Mouse (Mus musculus): ENCODE measurements around the gene Prickle2.

Gene Prickle2

DNA sequence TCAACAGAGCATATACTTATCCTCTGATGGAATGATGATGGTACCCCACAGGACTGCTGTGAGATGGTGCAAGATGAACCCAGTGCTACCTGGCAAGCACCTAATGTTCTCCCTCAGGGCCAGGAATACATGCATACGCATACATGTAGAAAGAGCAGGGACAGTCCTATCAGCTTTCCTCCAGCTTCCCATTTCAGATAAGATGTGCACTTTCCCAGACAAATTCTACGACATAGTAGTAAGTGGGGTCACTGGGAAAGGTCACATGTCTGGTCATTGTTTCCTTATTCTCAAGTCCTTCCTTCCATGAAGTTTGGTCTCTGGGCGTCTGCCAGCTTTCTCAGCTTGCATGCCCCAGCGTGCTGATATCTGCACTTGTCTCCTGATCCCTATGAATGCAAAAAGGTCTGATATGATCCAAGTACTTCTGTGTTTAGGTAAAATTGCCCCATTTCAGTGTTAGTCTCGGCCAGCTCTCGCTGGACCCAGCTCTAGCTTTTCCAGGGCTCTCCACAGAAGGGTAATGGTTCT, 187.5 kb downstream of the Prickle2 start:
- DNase-seq (ENCODE audit: low spot score): no peak

DNA sequence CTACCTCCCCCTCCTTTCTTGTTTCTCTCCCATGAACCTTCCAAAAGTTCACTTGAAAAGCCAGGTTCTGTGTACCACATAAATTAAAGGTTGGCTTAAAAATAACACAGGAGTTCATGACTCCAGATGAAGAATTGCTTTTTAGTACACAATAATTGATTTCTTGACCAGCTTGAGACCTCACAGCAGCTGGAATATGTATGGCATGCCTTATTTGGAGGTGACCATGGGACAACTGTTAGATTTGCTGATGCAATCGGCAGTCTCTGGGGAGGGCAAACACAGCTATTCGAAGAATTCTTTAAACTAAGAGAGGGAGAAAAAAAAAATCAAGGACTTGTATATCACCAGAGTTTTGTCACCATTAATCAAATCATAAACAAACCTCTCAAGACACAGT, 189.0 kb downstream of the Prickle2 start:
- no peak for DNase-seq (ENCODE audit: low spot score)

- DNase-seq (ENCODE audit: low spot score): no peak
Measured at GRCm38 (mm10) chr6:92512001-92512400, 194.0 kb downstream of the Prickle2 start.

GRCm38 (mm10) chr6:92509712-92510111, 196.2 kb downstream of the Prickle2 start:
- DNase-seq (ENCODE audit: low spot score): no peak

GRCm38 (mm10) chr6:92506276-92506675, 199.7 kb downstream of the Prickle2 start:
- no peak for DNase-seq (ENCODE audit: low spot score)

- no peak for DNase-seq (ENCODE audit: low spot score)
Measured at GRCm38 (mm10) chr6:92499449-92499848, 206.5 kb downstream of the Prickle2 start.

- no peak for DNase-seq (ENCODE audit: low spot score)
Measured at GRCm38 (mm10) chr6:92498574-92498973, 207.4 kb downstream of the Prickle2 start.

- DNase-seq (ENCODE audit: low spot score): no peak
Measured at GRCm38 (mm10) chr6:92497279-92497678, 208.7 kb downstream of the Prickle2 start.

- no peak for DNase-seq (ENCODE audit: low spot score)
Measured at GRCm38 (mm10) chr6:92495500-92495899, 210.5 kb downstream of the Prickle2 start.

- DNase-seq (ENCODE audit: low spot score): no peak
Measured at GRCm38 (mm10) chr6:92481690-92481956, 224.3 kb downstream of the Prickle2 start.

DNA sequence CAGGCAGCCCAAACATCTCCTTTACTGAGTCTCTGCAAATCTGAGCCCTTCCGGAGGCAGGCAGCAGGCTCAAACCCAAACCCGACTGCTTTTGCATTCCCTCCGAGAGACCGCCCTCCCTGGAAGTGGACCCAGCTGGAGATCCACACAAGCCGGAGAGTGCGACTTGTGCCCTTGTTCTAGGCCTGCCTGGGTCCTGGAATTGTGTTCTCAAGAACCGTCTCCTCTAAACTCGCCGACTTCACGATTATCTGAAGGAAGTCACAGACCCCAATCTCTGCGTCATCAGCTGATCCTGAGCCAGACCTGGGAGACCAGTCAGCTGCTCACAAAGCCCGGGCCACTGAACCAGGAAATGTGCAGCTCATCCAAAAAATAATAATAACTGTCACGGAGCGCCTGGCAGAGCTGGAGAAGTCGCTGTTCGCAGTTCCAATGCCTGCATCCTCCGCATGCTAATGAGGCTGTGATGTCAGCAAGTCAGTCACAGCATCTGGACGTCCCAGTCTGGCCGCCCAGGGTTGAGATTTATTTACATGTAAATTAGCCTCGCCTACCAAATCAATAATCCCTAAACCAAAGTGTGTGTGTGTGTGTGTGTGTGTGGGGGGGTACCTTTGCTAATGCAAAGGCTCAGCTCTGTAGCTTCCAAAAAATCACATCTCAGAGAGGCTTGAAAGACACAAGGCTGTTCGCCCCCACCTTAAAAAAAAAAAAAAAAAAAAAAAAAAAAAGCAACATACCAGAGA, 224.8 kb downstream of the Prickle2 start:
- no peak for DNase-seq (ENCODE audit: low spot score)

DNA sequence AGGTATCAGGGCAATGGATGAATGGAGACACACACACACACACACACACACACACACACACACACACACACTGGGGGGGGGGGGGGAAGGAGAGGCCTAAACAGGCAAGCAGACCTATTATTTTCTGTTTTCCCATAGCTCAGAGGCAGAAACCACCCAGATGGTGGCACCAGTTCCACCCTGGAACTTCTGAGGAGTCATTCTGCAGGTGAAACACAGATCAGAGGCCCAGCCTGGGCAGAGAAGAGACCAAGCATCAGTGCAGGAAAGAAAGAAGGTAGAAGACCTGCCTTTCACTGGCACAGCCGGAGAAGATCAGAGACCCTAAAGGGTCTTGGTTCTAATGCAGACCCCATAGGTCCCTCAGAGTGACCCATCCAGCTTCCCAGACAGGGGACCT, 227.3 kb downstream of the Prickle2 start:
- DNase-seq (ENCODE audit: low spot score): no peak

GRCm38 (mm10) chr6:92477621-92478020, 228.3 kb downstream of the Prickle2 start:
- no peak for DNase-seq (ENCODE audit: low spot score)

DNA sequence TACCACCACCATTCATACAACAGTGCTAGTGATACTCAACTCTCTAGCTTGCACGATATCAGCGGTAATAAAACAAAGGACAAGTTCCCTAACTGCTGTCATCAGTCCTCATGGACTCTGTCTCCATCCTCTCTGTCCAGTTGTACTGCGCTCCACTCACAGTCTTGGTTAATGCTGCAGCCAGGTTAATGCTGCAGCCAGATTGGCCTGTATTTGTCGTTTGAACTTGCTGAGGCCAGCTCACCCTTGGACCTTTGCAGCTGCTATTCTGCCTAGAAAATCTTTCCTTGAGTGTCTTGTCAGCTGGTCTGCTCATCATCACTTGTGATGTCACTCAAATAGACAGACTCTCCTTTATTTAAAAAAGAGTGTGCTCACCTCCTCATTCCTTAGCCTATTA, 236.5 kb downstream of the Prickle2 start:
- DNase-seq (ENCODE audit: low spot score): no peak

DNA sequence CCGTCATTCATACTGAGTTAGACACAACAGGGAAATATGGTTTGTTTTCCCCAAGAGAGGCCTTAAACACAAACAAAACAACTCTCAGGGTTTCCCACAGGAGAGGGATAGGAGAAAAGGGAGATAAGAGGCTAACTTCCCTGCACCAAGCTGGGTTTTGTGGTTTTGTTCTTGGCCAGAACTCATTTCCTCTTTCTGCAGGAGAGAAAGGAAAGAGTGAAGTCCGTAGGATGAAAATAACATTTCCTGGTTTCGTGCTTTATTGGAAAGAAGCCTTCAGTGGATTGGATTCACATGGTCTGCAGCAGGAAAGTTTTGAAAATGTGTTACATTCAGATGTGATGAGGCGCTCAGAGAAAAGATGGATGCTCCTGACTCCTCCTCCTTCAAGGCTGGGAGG, 237.1 kb downstream of the Prickle2 start:
- DNase-seq (ENCODE audit: low spot score): no peak

GRCm38 (mm10) chr6:92468383-92468791, 237.6 kb downstream of the Prickle2 start:
- DNase-seq (ENCODE audit: low spot score): no peak

DNA sequence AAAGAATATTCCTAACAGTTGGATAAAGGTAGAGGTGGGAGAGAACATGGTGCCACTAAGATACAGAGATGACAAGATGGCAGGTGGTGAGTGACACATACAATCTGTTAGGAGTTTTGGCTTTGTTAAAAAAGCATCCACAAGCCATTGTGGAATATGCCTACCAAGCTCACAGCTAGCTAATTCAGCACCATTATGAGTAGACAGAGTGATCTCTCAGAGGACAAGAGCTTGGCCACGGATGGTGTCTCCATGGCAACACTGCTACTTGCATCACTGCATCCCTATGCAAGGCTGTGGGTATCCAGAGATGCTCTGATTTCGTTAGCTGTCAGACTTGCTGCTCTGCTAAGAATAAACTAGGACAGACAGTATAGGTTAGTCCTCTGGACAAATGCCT, 238.6 kb downstream of the Prickle2 start:
- DNase-seq (ENCODE audit: low spot score): no peak

- DNase-seq (ENCODE audit: low spot score): no peak
Measured at GRCm38 (mm10) chr6:92465666-92466065, 240.3 kb downstream of the Prickle2 start.

DNA sequence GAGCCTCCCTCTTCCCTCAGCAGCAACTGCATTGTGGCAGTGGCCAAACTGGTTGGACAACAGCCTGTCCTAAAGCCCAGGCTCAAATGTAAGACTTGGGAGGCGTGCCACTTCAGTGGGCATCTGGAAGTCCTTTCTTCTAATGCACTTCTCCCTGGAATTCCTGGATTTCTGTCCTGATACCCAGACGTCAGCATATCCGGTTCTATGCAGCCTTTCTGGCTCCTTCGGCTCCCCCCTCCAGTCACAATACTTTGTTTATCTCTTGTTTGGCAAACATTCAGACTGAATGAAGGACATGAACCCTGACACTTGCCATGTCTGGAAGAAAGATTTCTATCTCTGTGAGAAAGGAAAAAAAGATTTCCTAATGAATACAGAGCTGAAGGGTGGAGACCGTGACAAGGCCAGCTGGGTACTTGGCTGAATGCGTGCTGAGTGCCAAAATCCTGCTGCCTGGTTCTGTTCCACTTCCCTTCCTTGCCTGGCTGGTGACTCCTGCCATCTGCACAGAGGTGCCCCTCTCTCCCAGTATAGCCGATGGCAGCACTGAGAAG, 241.1 kb downstream of the Prickle2 start:
- DNase-seq (ENCODE audit: low spot score): no peak

DNA sequence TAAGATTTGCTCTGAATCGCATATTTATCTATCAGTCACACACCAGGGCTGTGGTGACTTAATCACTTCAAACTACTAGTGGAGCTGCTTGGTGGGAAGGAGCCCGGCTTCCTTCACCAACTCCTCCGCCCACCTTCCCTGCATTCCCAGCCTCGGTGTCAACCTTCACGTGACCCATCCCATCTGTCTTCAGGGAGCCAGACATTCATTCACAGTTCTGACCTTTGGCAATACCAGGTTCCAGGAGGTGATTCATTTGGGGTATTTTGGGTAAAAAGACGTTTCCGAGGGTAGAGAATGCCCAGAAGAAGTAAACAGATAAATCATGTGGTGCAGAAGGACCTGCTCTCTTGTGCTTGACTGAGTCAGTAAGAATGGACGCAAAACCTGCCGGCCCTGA, 242.2 kb downstream of the Prickle2 start:
- DNase-seq (ENCODE audit: low spot score): no peak

DNA sequence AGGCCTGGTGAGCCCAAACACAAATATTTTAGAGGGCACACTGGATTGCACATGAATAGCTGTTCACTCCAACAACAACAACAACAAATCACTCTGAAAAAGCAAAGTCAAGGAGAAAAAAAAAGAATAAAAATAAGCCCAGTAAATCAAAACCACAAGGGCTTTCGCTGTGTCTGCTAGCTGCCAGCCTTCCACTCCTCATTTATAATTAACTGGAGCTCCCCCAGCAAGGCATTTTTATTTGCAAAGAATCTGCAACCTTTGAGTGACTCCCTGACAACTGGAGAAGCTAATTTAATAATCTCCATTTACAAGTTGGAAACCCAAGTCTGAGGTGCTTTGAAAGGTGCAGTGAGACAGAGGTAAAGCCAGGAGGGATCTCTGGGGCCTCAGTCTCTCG, 245.2 kb downstream of the Prickle2 start:
- DNase-seq (ENCODE audit: low spot score): no peak

DNA sequence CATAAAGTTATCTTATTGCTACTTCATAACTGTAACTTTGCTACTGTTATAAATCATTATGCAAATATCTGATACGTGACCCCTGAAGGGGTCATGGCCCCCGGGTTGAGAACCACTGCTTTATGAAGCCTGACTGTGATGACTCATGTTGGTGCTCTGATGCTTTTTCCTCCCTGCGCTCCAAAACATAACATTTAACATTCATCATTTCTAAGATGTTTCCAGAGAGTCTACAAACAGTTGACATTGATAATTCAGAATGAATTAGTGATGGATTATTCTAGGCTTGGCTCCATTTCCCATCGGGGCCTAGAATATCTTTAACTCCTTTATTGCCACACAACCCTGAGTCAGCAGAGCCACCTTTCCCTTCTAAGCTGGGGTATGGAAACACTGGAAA, 247.9 kb downstream of the Prickle2 start:
- DNase-seq (ENCODE audit: low spot score): no peak

DNA sequence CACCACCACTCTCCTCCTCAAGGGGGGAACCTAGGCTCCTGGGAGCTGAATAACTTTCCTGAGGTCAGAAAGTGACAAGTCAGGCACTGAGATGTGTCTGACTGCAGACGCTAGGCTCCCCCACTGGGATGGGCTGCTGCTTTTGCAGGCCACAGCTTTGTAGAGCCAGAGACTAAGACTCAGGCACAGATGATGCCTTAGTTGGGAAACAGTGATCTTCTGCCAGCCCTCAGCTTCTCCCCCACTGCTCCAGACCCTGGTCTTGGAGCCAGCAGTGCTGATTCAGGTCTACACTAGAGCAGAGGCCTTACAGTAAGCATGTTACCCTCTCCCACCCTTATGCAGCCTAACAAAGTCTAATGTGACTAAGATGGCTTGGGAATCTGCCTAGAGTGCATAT, 254.5 kb downstream of the Prickle2 start:
- no peak for DNase-seq (ENCODE audit: low spot score)

- no peak for DNase-seq (ENCODE audit: low spot score)
Measured at GRCm38 (mm10) chr6:92449956-92450355, 256.0 kb downstream of the Prickle2 start.

Data from c-Kit-positive CD71-positive TER-119-positive erythroid progenitor cells, embryonic 14.5 days (primary cell).